Mouse (Mus musculus) stomach, embryonic 16.5 days (tissue): Measurements from ENCODE around the gene Gsdma3. TPM values are rescaled to one million over a fixed set of nuclear protein-coding genes. Genes with fewer than 3 reads are reported as not detected.

ENCODE experiments used
- ATAC-seq: fragments of 200-750 bp; cut with Nextera tagmentation; 2 replicates; pipeline ENCODE4 v1.8.0; 2017; ENCODE audit warnings: moderate number of reproducible peaks, moderate TSS enrichment; ENCODE audit not compliant: insufficient read depth, low FRiP score
- H3K27ac ChIP-seq: fragments of 300-500 bp; sonication (generic); 2 replicates; pipeline ENCODE4 v1.5.1; 2014; ENCODE audit warnings: low read length
- H3K27me3 ChIP-seq: fragments of 300-500 bp; sonication (generic); 2 replicates; pipeline ENCODE4 v1.6.1; 2014; ENCODE audit warnings: low read length, control low read depth, mixed read lengths; ENCODE audit not compliant: control insufficient read depth, insufficient read depth
- H3K36me3 ChIP-seq: fragments of 300-500 bp; sonication (generic); 2 replicates; pipeline ENCODE4 v1.6.1; 2014; ENCODE audit warnings: low read length; ENCODE audit not compliant: control insufficient read depth, insufficient read depth
- H3K4me1 ChIP-seq: fragments of 300-500 bp; sonication (generic); 2 replicates; pipeline ENCODE4 v1.6.1; 2014; ENCODE audit warnings: low read length, control low read depth, mixed read lengths; ENCODE audit not compliant: control insufficient read depth, insufficient read depth
- H3K4me2 ChIP-seq: fragments of 300-500 bp; sonication (generic); 2 replicates; pipeline ENCODE4 v1.6.1; 2014; ENCODE audit warnings: low read depth, low read length, mixed read lengths
- H3K4me3 ChIP-seq: fragments of 300-500 bp; sonication (generic); replicated peaks from 2 replicates; pipeline ENCODE4 v1.5.1; 2014; ENCODE audit warnings: mild to moderate bottlenecking, low read length
- H3K9ac ChIP-seq: fragments of 300-500 bp; sonication (generic); 2 replicates; pipeline ENCODE4 v1.6.1; 2014; ENCODE audit warnings: low read length
- H3K9me3 ChIP-seq: fragments of 300-500 bp; sonication (generic); replicated peaks from 2 replicates; pipeline ENCODE4 v1.6.1; 2016; ENCODE audit warnings: low read length, control low read depth; ENCODE audit not compliant: control insufficient read depth
- WGBS: fragments of 180-500 bp; shearing (Covaris S2); extraction: QIAGEN DNeasy Blood & Tissue Kit; methylation state at CpG from one replicate; pipeline ENCODE4 v1.1.7; 2014; 5-methylcytosine and 5-hydroxymethylcytosine counted together
- polyA plus RNA-seq: library from polyadenylated mRNA; unstranded; fragments of >200 nt; fragmentation: Nextera tagmentation; extraction: Ambion mirVana; gene quantifications from 2 replicates; pipeline ENCODE4 v1.2.1, GENCODE M21; 2015

Gene Gsdma3
- not detected in 2 replicates for polyA plus RNA-seq

- no peak within 1 kb of the TSS for H3K4me2 ChIP-seq
- no peak within 1 kb of the TSS for H3K27ac ChIP-seq
- no peaks in the 10 kb centered on the region for H3K27me3 ChIP-seq
- H3K4me1 ChIP-seq: no peaks in the 10 kb centered on the region
- WGBS: 83% methylated on average over 10 of the region's 10 CpGs
- H3K4me3 ChIP-seq: no peak within 1 kb of the TSS
- no peak for ATAC-seq
- H3K9me3 ChIP-seq: no peaks in the 10 kb centered on the region
- H3K36me3 ChIP-seq: no peaks in the 10 kb centered on the region
- no peak within 1 kb of the TSS for H3K9ac ChIP-seq
Observed at GRCm38 (mm10) chr11:98625611-98626410, at the start of gene Gsdma3, which contains the start of gene Gm12355. Gsdma3 (plus strand) TSS chr11:98626360. Gm12355 (minus strand) TSS chr11:98625661.

DNA sequence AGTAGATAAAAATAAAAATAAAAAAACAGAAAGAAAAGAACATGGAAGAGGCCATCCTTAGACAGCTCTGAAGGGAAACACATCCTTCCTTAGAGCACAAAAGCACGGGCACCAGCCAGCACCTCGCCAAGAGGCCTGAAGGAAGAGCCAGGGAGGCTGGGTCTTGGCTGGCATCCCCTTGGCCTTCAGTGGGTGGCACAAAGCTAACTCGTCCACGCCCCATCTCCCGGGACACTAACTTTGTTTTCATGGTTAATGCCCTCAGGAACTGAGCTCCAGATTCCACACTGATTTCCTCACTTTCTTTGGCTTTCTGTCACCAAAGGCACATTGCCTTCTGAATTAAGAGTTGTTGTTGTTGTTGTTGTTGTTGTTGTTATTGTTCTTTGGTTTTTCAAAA lies 48.4 kb upstream of the Gsdma3 start:
- ATAC-seq: no peak
- no peak overlapping the region for H3K4me2 ChIP-seq
- 87% methylated on average over 5 of the region's 5 CpGs for WGBS
- no peaks in the 10 kb centered on the region for H3K9me3 ChIP-seq
- no peak overlapping the region for H3K9ac ChIP-seq
- H3K36me3 ChIP-seq: no peaks in the 10 kb centered on the region; the same call in 1 of the 2 replicates
- H3K27me3 ChIP-seq: no peaks in the 10 kb centered on the region
- peaks cover 15% of the 10 kb centered on the region; the same call in 1 of the 2 replicates for H3K4me1 ChIP-seq
- no peak overlapping the region for H3K4me3 ChIP-seq
- H3K27ac ChIP-seq: no peak overlapping the region

- Histone ChIP-seq H3K9ac (no peak overlapping the region), H3K4me2 (no peak overlapping the region), H3K4me1 (peaks cover 23% of the 10 kb centered on the region), H3K4me3 (no peak overlapping the region), H3K9me3 (no peaks in the 10 kb centered on the region), H3K36me3 (no peaks in the 10 kb centered on the region; the same call in 1 of the 2 replicates), H3K27ac (no peak overlapping the region), H3K27me3 (no peaks in the 10 kb centered on the region)
- peak; percentile 38; the same call in 1 of the 2 replicates for ATAC-seq
- WGBS: 63% methylated on average over 16 of the region's 16 CpGs
Observed at GRCm38 (mm10) chr11:98580301-98581121, 45.6 kb upstream of the Gsdma3 start.

- H3K27ac ChIP-seq: no peak overlapping the region
- no peak overlapping the region for H3K4me3 ChIP-seq
- no peaks in the 10 kb centered on the region for H3K27me3 ChIP-seq
- ATAC-seq: no peak
- no peak overlapping the region; the same call in 1 of the 2 replicates for H3K9ac ChIP-seq
- no peaks in the 10 kb centered on the region; the same call in 1 of the 2 replicates for H3K36me3 ChIP-seq
- no peaks in the 10 kb centered on the region for H3K9me3 ChIP-seq
- peaks cover 29% of the 10 kb centered on the region for H3K4me1 ChIP-seq
- H3K4me2 ChIP-seq: no peak overlapping the region
- WGBS: 71% methylated on average over 17 of the region's 17 CpGs
Observed at GRCm38 (mm10) chr11:98581286-98582029, 44.7 kb upstream of the Gsdma3 start.

GRCm38 (mm10) chr11:98582030-98582388 lies 44.2 kb upstream of the Gsdma3 start:
- no peaks in the 10 kb centered on the region for H3K9me3 ChIP-seq
- no peak overlapping the region for H3K4me2 ChIP-seq
- no peaks in the 10 kb centered on the region; the same call in 1 of the 2 replicates for H3K36me3 ChIP-seq
- no peaks in the 10 kb centered on the region for H3K27me3 ChIP-seq
- no peak for ATAC-seq
- H3K4me1 ChIP-seq: peaks cover 29% of the 10 kb centered on the region
- no peak overlapping the region for H3K9ac ChIP-seq
- no peak overlapping the region for H3K27ac ChIP-seq
- no peak overlapping the region for H3K4me3 ChIP-seq
- WGBS: 80% methylated on average over 8 of the region's 8 CpGs

DNA sequence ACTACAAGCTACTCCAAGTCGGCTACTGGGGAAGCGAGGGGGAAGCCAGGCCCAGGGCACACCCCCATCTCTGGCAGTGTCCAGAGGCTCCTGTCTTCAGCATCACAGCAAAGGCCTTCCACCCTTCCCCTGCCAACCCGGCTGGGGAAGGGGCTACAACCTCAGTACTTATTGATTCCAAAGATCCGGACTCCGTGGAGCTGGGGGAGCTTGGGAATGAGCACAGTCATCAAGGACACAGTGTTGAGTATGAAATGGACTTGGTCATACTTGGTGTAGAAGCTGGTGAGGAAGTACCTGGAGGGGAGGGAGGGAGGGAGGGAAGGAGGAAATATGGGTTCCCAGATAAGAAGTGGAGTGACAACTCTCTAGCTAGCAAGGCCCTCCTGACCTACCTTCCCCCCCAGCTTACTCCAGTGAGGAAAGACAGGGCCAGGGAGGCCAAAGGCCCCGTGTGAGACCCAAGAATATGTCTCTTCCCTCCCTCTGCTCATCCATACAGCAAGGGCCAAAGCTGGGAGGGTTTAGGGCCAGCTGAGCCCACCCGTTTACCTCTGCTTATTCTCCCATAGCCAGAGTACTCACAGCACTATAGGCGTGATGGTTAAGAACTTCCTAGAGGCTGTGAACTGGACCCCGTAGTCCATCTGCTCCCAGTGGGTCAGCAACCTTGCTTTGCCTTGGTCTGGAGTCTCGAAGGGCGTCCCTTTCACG lies 43.5 kb upstream of the Gsdma3 start:
- no peak for ATAC-seq
- 82% methylated on average over 12 of the region's 12 CpGs for WGBS
- Histone ChIP-seq H3K4me3 (no peak overlapping the region), H3K9ac (no peak overlapping the region), H3K9me3 (no peaks in the 10 kb centered on the region), H3K27me3 (no peaks in the 10 kb centered on the region), H3K4me2 (no peak overlapping the region), H3K27ac (no peak overlapping the region), H3K36me3 (no peaks in the 10 kb centered on the region; the same call in 1 of the 2 replicates), H3K4me1 (peaks cover 33% of the 10 kb centered on the region)

DNA sequence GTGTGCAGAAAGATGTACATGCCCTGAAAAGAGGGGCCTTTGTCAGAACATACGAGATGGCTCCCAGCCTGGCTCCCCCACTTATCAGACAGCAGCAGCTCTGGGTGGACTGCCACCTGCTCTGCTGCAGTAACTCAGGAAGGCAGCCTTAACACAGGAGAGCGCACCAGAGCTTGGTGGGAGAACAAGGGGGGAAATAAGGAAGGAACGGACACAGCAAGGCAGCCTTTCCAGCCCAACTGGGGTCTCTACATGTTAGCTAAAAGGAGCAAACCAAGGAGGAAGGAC lies 43.0 kb upstream of the Gsdma3 start:
- Histone ChIP-seq H3K4me1 (peaks cover 37% of the 10 kb centered on the region), H3K9me3 (no peaks in the 10 kb centered on the region), H3K4me2 (no peak overlapping the region), H3K4me3 (no peak overlapping the region), H3K27me3 (no peaks in the 10 kb centered on the region), H3K36me3 (no peaks in the 10 kb centered on the region; the same call in 1 of the 2 replicates), H3K27ac (no peak overlapping the region), H3K9ac (no peak overlapping the region)
- 87% methylated on average over 3 of the region's 3 CpGs for WGBS
- no peak for ATAC-seq

DNA sequence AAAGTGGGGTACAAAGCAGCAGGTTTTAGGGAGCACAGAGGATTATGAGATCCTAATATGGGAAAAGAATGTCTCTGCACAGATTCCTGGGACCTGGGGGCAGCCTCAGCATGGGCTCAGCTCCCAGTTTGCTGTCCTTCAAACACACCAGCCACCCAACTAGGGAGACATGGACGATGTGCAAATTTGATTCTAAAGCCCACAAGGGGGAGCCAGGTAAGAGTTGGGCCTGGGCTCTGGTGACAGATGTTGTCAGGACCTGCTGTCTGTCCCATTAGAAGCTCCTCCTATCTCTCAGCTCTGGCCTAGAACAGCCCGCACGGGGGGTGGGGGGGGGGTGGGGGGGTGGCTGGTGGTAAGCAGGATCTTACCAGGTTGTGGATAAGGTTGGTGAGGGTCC lies 42.6 kb upstream of the Gsdma3 start:
- H3K4me2 ChIP-seq: no peak overlapping the region

More for the DNA sequence above, 42.6 kb upstream of the Gsdma3 start:
- no peak for ATAC-seq
- Histone ChIP-seq H3K9me3 (no peaks in the 10 kb centered on the region), H3K27ac (no peak overlapping the region), H3K4me1 (peaks cover 41% of the 10 kb centered on the region), H3K4me3 (no peak overlapping the region), H3K36me3 (no peaks in the 10 kb centered on the region; the same call in 1 of the 2 replicates), H3K9ac (no peak overlapping the region), H3K27me3 (no peaks in the 10 kb centered on the region)
- WGBS: 34% methylated on average over 3 of the region's 3 CpGs
